Comparison of ENCODE assay signal across 11 mouse cellular contexts in genomic region chr19:7091448-7092050, GRCm38 (mm10). TPM values are rescaled to one million over a fixed set of nuclear protein-coding genes. Genes with fewer than 3 reads are reported as not detected.
A peak's percentile ranks its signal among the peaks of the same experiment; 100 is the strongest.
DNase-seq lines count a peak whose midpoint lies in the region; ATAC-seq and TF ChIP-seq lines count a peak whose summit lies in the region.
"Had no signal": no experiment of that assay in that cellular context is flagged by ENCODE, and none has a peak within 500 bp of the region (broad histone marks: within the 10 kb centered on the region; RNA-seq: fewer than 3 reads in every experiment).

No protein-coding gene starts in this region.

- no peaks in the 10 kb centered on the region for H3K36me3 ChIP-seq in forebrain, embryonic 11.5 days (ENCODE audit: control insufficient read depth, insufficient read depth, low read length)
- no peaks in the 10 kb centered on the region for H3K36me3 ChIP-seq in hindbrain, embryonic 13.5 days
- H3K36me3 ChIP-seq in midbrain, embryonic 16.5 days (ENCODE audit: control insufficient read depth, insufficient read depth, low read length) = no peaks in the 10 kb centered on the region; the same call in 1 of the 2 replicates
- H3K36me3 ChIP-seq: lung, embryonic 15.5 days had no signal

- peaks cover 28% of the 10 kb centered on the region for H3K4me1 ChIP-seq in forebrain, embryonic 11.5 days (replicated peaks; ENCODE audit: control insufficient read depth, insufficient read depth, low read length)
- H3K4me1 ChIP-seq in hindbrain, embryonic 13.5 days (replicated peaks) = peaks cover 75% of the 10 kb centered on the region
- peaks cover 46% of the 10 kb centered on the region for H3K4me1 ChIP-seq in midbrain, embryonic 16.5 days (ENCODE audit: control insufficient read depth, insufficient read depth, low read length)

- peak overlapping the region; percentile 40; the same call in 1 of the 2 replicates for H3K27ac ChIP-seq in left cerebral cortex, adult 2 months
- no peak overlapping the region; the same call in 1 of the 2 replicates for H3K27ac ChIP-seq in forebrain, embryonic 11.5 days (ENCODE audit: low read depth, low read length)
- H3K27ac ChIP-seq in hindbrain, embryonic 13.5 days = peak overlapping the region; percentile 81
- peak overlapping the region; percentile 74 for H3K27ac ChIP-seq in midbrain, embryonic 16.5 days (ENCODE audit: low read length)
- H3K27ac ChIP-seq: heart, adult 2 months; lung, embryonic 15.5 days had no signal

- no peak for DNase-seq in left cerebral cortex, adult 2 months (ENCODE audit: extremely low spot score in 1 of 2, low spot score in 2 of 2)
- DNase-seq in left cerebral cortex, adult 18-20 months (ENCODE audit: low spot score in 2 of 2) = no peak
- DNase-seq in forebrain, embryonic 11.5 days (ENCODE audit: low spot score) = no peak
- DNase-seq in thymus, postnatal 36 days = no peak
- no peak for DNase-seq in urinary bladder, adult 2 months (ENCODE audit: low spot score)
- DNase-seq: heart, adult 2 months; kidney, postnatal 14 days; right cerebral cortex, postnatal 4 days had no signal

- no peak overlapping the region for H3K4me2 ChIP-seq in forebrain, embryonic 11.5 days (ENCODE audit: low read depth, low read length, severe bottlenecking)
- no peak overlapping the region for H3K4me2 ChIP-seq in hindbrain, embryonic 13.5 days
- no peak overlapping the region for H3K4me2 ChIP-seq in midbrain, embryonic 16.5 days (ENCODE audit: low read length)
- H3K4me2 ChIP-seq: lung, embryonic 15.5 days had no signal

- intact Hi-C loops in left cerebral cortex, adult 2 months (cut with DNase I) = no loop called here

- no peaks in the 10 kb centered on the region for H3K9me3 ChIP-seq in forebrain, embryonic 11.5 days (ENCODE audit: control insufficient read depth, low read length)
- no peaks in the 10 kb centered on the region for H3K9me3 ChIP-seq in hindbrain, embryonic 13.5 days
- H3K9me3 ChIP-seq in midbrain, embryonic 16.5 days (replicated peaks; ENCODE audit: control insufficient read depth, low read length, poor library complexity, severe bottlenecking) = no peaks in the 10 kb centered on the region
- H3K9me3 ChIP-seq: lung, embryonic 15.5 days had no signal

- 46% methylated on average over 10 of the region's 10 CpGs for WGBS in forebrain, embryonic 11.5 days
- WGBS in hindbrain, embryonic 13.5 days = 38% methylated on average over 10 of the region's 10 CpGs
- WGBS in midbrain, embryonic 16.5 days = 30% methylated on average over 10 of the region's 10 CpGs

- ATAC-seq in forebrain, embryonic 11.5 days (replicated peaks; ENCODE audit: low FRiP score) = 0 out of 2 replicates have a peak, but pooled peaks have one; percentile 27
- ATAC-seq in hindbrain, embryonic 13.5 days (ENCODE audit: low FRiP score) = 0 out of 2 replicates have a peak, but pooled peaks have one; percentile 23
- ATAC-seq in midbrain, embryonic 16.5 days = peak; percentile 44; the same call in 1 of the 2 replicates

- no peak for TF ChIP-seq CTCF in left cerebral cortex, adult 2 months (IDR thresholded peaks at IDR 0.05)

- no peak overlapping the region for H3K4me3 ChIP-seq in left cerebral cortex, adult 2 months
- H3K4me3 ChIP-seq in forebrain, embryonic 11.5 days (ENCODE audit: low read depth, low read length) = no peak overlapping the region
- H3K4me3 ChIP-seq in hindbrain, embryonic 13.5 days = no peak overlapping the region
- no peak overlapping the region for H3K4me3 ChIP-seq in midbrain, embryonic 16.5 days (ENCODE audit: low read depth, low read length)
- H3K4me3 ChIP-seq: heart, adult 2 months; lung, embryonic 15.5 days had no signal

- no peaks in the 10 kb centered on the region for H3K27me3 ChIP-seq in forebrain, embryonic 11.5 days (ENCODE audit: control insufficient read depth, insufficient read depth, low read length)
- peaks cover 39% of the 10 kb centered on the region for H3K27me3 ChIP-seq in hindbrain, embryonic 13.5 days
- H3K27me3 ChIP-seq in midbrain, embryonic 16.5 days (ENCODE audit: control insufficient read depth, insufficient read depth, low read depth, low read length) = no peaks in the 10 kb centered on the region

- no peak overlapping the region for H3K9ac ChIP-seq in forebrain, embryonic 11.5 days (ENCODE audit: low read length)
- peak overlapping the region; percentile 55; the same call in 1 of the 2 replicates for H3K9ac ChIP-seq in hindbrain, embryonic 13.5 days
- H3K9ac ChIP-seq in midbrain, embryonic 16.5 days (ENCODE audit: low read depth, low read length) = 0 out of 2 replicates have a peak overlapping the region, but pooled peaks have one; percentile 5
- H3K9ac ChIP-seq: lung, embryonic 15.5 days had no signal

RNA-seq across cellular contexts. Expression of gene Flrt1, which starts 14.0 kb away (rescaled TPM):
- total RNA-seq in left cerebral cortex, adult 2 months (2021) = 10 to 100 TPM; 41.4 to 43.0 TPM
- total RNA-seq in left cerebral cortex, adult 18-20 months (2021) = 10 to 100 TPM; 40.9 to 42.8 TPM
- polyA plus RNA-seq in forebrain, embryonic 11.5 days (2014; fragmentation: Nextera tagmentation; extraction: Ambion mirVana) = 7.7 and 9.0 TPM in 2 replicates
- polyA plus RNA-seq in hindbrain, embryonic 13.5 days (2015; fragmentation: Nextera tagmentation; extraction: Ambion mirVana) = 7.1 and 8.1 TPM in 2 replicates
- polyA plus RNA-seq in midbrain, embryonic 16.5 days (2015; fragmentation: Nextera tagmentation; extraction: Ambion mirVana) = 11.6 and 12.0 TPM in 2 replicates
- 0.37 and 0.66 TPM in 2 replicates for polyA plus RNA-seq in urinary bladder, adult 2 months (2012; rRNA removed)

RNA-seq across cellular contexts. Expression of gene Macrod1, which starts 34.9 kb away (rescaled TPM):
- total RNA-seq in left cerebral cortex, adult 2 months (2021) = 10 to 100 TPM; 13.3 to 15.7 TPM
- 10 to 100 TPM; 15.0 to 16.6 TPM for total RNA-seq in left cerebral cortex, adult 18-20 months (2021)
- 3.6 and 4.0 TPM in 2 replicates for polyA plus RNA-seq in forebrain, embryonic 11.5 days (2014; fragmentation: Nextera tagmentation; extraction: Ambion mirVana)
- polyA plus RNA-seq in hindbrain, embryonic 13.5 days (2015; fragmentation: Nextera tagmentation; extraction: Ambion mirVana) = 4.2 and 5.3 TPM in 2 replicates
- 4.4 and 5.9 TPM in 2 replicates for polyA plus RNA-seq in midbrain, embryonic 16.5 days (2015; fragmentation: Nextera tagmentation; extraction: Ambion mirVana)
- 23.7 and 26.2 TPM in 2 replicates for polyA plus RNA-seq in urinary bladder, adult 2 months (2012; rRNA removed)

RNA-seq across cellular contexts. Expression of gene Stip1, which starts 51.8 kb away (rescaled TPM):
- 100 to 1,000 TPM; 198 to 205 TPM for total RNA-seq in left cerebral cortex, adult 2 months (2021)
- 100 to 1,000 TPM; 211 to 217 TPM for total RNA-seq in left cerebral cortex, adult 18-20 months (2021)
- 428 and 444 TPM in 2 replicates for polyA plus RNA-seq in forebrain, embryonic 11.5 days (2014; fragmentation: Nextera tagmentation; extraction: Ambion mirVana)
- polyA plus RNA-seq in hindbrain, embryonic 13.5 days (2015; fragmentation: Nextera tagmentation; extraction: Ambion mirVana) = 233 and 239 TPM in 2 replicates
- 204 and 211 TPM in 2 replicates for polyA plus RNA-seq in midbrain, embryonic 16.5 days (2015; fragmentation: Nextera tagmentation; extraction: Ambion mirVana)
- 82.9 and 85.9 TPM in 2 replicates for polyA plus RNA-seq in urinary bladder, adult 2 months (2012; rRNA removed)
